Mouse (Mus musculus): ENCODE data around the gene Tmem236.

DNA sequence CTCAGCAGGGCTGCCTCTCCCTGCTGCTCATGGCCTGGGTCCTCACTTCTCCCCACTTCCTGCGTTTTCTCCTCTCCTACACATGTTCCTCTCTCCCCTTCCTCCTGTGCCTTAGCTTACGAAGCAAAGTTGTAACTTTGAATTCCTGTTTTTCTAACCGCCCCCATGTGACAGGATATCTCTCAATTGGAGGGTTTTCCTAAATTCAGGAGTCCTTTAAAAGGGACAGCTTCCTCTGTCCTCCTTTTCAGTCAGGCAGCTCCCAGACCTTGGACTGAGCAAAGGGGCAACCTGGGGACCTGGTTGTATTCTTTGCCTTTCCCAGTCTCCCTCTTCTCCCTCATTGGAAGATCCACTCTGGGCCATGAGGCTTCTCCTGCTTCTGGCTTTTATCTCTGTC lies 54.8 kb downstream of the Tmem236 start, which contains the start of gene Mrc1:
- TF ChIP-seq GATA1 (IDR thresholded peaks at IDR 0.05; ENCODE audit: borderline replicate concordance, low read length): no peak
- TF ChIP-seq FLI1 (IDR thresholded peaks at IDR 0.05; ENCODE audit: low read length): no peak
